Mouse (Mus musculus) limb, embryonic 11.5 days (tissue): ENCODE measurements around the gene Ndufa7. TPM values are rescaled to one million over a fixed set of nuclear protein-coding genes. Genes with fewer than 3 reads are reported as not detected.
A peak's percentile ranks its signal among the peaks of the same experiment; 100 is the strongest.

ENCODE experiments used
- ATAC-seq: fragments of 200-750 bp; cut with Nextera tagmentation; 2 replicates; pipeline ENCODE4 v1.8.0; 2017; ENCODE audit warnings: low read depth; ENCODE audit not compliant: insufficient number of reproducible peaks, low FRiP score, low TSS enrichment
- DNase-seq: peaks from one replicate; pipeline ENCODE4 v3.0.0-alpha.2; 2015; ENCODE audit warnings: low spot score
- H3K27ac ChIP-seq: fragments of 300-500 bp; sonication (generic); replicated peaks from 2 replicates; pipeline ENCODE4 v1.5.1; 2014; ENCODE audit warnings: low read depth, mild to moderate bottlenecking, low read length
- H3K27me3 ChIP-seq: fragments of 300-500 bp; sonication (generic); 2 replicates; pipeline ENCODE4 v1.6.1; 2014; ENCODE audit warnings: mild to moderate bottlenecking, low read length, mixed read lengths; ENCODE audit not compliant: control insufficient read depth, insufficient read depth
- H3K36me3 ChIP-seq: fragments of 300-500 bp; sonication (generic); 2 replicates; pipeline ENCODE4 v1.6.1; 2014; ENCODE audit warnings: mild to moderate bottlenecking, low read length, moderate library complexity, mixed read lengths; ENCODE audit not compliant: control insufficient read depth, insufficient read depth
- H3K4me1 ChIP-seq: fragments of 300-500 bp; sonication (generic); 2 replicates; pipeline ENCODE4 v1.6.1; 2014; ENCODE audit warnings: low read length, mixed read lengths; ENCODE audit not compliant: control insufficient read depth, insufficient read depth
- H3K4me2 ChIP-seq: fragments of 300-500 bp; sonication (generic); 2 replicates; pipeline ENCODE4 v1.6.1; 2014; ENCODE audit warnings: low read depth, mild to moderate bottlenecking, moderate library complexity; ENCODE audit not compliant: severe bottlenecking
- H3K4me3 ChIP-seq: fragments of 300-500 bp; sonication (generic); 2 replicates; pipeline ENCODE4 v1.5.1; 2014; ENCODE audit warnings: low read depth, low read length
- H3K9ac ChIP-seq: fragments of 300-500 bp; sonication (generic); 2 replicates; pipeline ENCODE4 v1.6.1; 2014; ENCODE audit warnings: mild to moderate bottlenecking, low read length
- H3K9me3 ChIP-seq: fragments of 300-500 bp; sonication (generic); 2 replicates; pipeline ENCODE4 v1.6.1; 2016; ENCODE audit warnings: low read length; ENCODE audit not compliant: control insufficient read depth
- whole genome bisulfite sequencing: fragments of 180-500 bp; shearing (Covaris S2); extraction: QIAGEN DNeasy Blood & Tissue Kit; methylation state at CpG from one replicate; pipeline ENCODE4 v1.1.7; 2014; 5-methylcytosine and 5-hydroxymethylcytosine counted together
- polyA plus RNA-seq: library from polyadenylated mRNA; unstranded; fragments of >200 nt; fragmentation: Nextera tagmentation; extraction: Ambion mirVana; gene quantifications from 2 replicates; pipeline ENCODE4 v1.2.1, GENCODE M21; 2014

The Ndufa7 gene
- polyA plus RNA-seq, 1 experiment from 2014 or later, result 474 TPM

GRCm38 (mm10) chr17:33828892-33829291, 4.5 kb downstream of the Ndufa7 start:
- no peak overlapping the region for H3K4me3 ChIP-seq
- no peaks in the 10 kb centered on the region for H3K9me3 ChIP-seq
- 83% methylated on average over 2 of the region's 2 CpGs for WGBS
- no peak overlapping the region for H3K4me2 ChIP-seq
- H3K27me3 ChIP-seq, result no peaks in the 10 kb centered on the region
- ATAC-seq, result no peak
- no peak for DNase-seq
- peaks cover 6% of the 10 kb centered on the region for H3K4me1 ChIP-seq
- no peak overlapping the region for H3K9ac ChIP-seq
- H3K27ac ChIP-seq, result no peak overlapping the region
- H3K36me3 ChIP-seq, result peaks cover 10% of the 10 kb centered on the region; the same call in 1 of the 2 replicates

GRCm38 (mm10) chr17:33829561-33829960, 5.2 kb downstream of the Ndufa7 start:
- no peak overlapping the region for H3K4me3 ChIP-seq
- H3K9ac ChIP-seq, result no peak overlapping the region
- no peak overlapping the region for H3K4me2 ChIP-seq
- DNase-seq (no peak), ATAC-seq (no peak)
- no peaks in the 10 kb centered on the region for H3K9me3 ChIP-seq
- H3K4me1 ChIP-seq, result peaks cover 6% of the 10 kb centered on the region
- WGBS, result 93% methylated on average over 10 of the region's 10 CpGs
- no peaks in the 10 kb centered on the region for H3K27me3 ChIP-seq
- no peak overlapping the region for H3K27ac ChIP-seq
- H3K36me3 ChIP-seq, result peaks cover 11% of the 10 kb centered on the region; the same call in 1 of the 2 replicates

GRCm38 (mm10) chr17:33842966-33843795, 18.8 kb downstream of the Ndufa7 start, which contains the start of gene Cd320:
Cd320 (plus strand) TSS chr17:33843091.
- H3K4me2 ChIP-seq, result peak within 1 kb of the TSS; percentile 92
- DNase-seq (peak; percentile 92), ATAC-seq (peak; percentile 88)
- 0 out of 2 replicates have a peak, but pooled peaks cover 6% of the 10 kb centered on the region for H3K4me1 ChIP-seq
- no peaks in the 10 kb centered on the region for H3K9me3 ChIP-seq
- peak within 1 kb of the TSS; percentile 88 for H3K4me3 ChIP-seq
- H3K9ac ChIP-seq, result peak within 1 kb of the TSS; percentile 74
- 0 out of 2 replicates have a peak, but pooled peaks cover 6% of the 10 kb centered on the region for H3K36me3 ChIP-seq
- under 1% methylated on average over 45 of the region's 45 CpGs for WGBS
- peak within 1 kb of the TSS; percentile 56; the same call in 1 of the 2 replicates for H3K27ac ChIP-seq
- no peaks in the 10 kb centered on the region for H3K27me3 ChIP-seq

GRCm38 (mm10) chr17:33844196-33844595, 19.8 kb downstream of the Ndufa7 start:
- Histone ChIP-seq H3K9me3 (no peaks in the 10 kb centered on the region), H3K4me1 (0 out of 2 replicates have a peak, but pooled peaks cover 6% of the 10 kb centered on the region), H3K27ac (no peak overlapping the region), H3K27me3 (no peaks in the 10 kb centered on the region), H3K9ac (no peak overlapping the region), H3K36me3 (peaks cover 7% of the 10 kb centered on the region; the same call in 1 of the 2 replicates), H3K4me3 (no peak overlapping the region; the same call in 1 of the 2 replicates), H3K4me2 (peak overlapping the region; percentile 92; the same call in 1 of the 2 replicates)
- DNase-seq (no peak), ATAC-seq (no peak)
- 61% methylated on average over 1 of the region's 1 CpGs for WGBS

- no peaks in the 10 kb centered on the region for H3K9me3 ChIP-seq
- no peak overlapping the region for H3K4me3 ChIP-seq
- peaks cover 5% of the 10 kb centered on the region; the same call in 1 of the 2 replicates for H3K36me3 ChIP-seq
- no peak overlapping the region for H3K9ac ChIP-seq
- no peaks in the 10 kb centered on the region for H3K27me3 ChIP-seq
- DNase-seq (no peak), ATAC-seq (no peak)
- WGBS, result 48% methylated on average over 8 of the region's 8 CpGs
- 0 out of 2 replicates have a peak, but pooled peaks cover 6% of the 10 kb centered on the region for H3K4me1 ChIP-seq
- no peak overlapping the region for H3K4me2 ChIP-seq
- no peak overlapping the region for H3K27ac ChIP-seq
Observed at GRCm38 (mm10) chr17:33848139-33848538, 23.8 kb downstream of the Ndufa7 start.

GRCm38 (mm10) chr17:33851331-33851730, 27.0 kb downstream of the Ndufa7 start:
- ATAC-seq (no peak), DNase-seq (no peak)
- Histone ChIP-seq H3K4me2 (no peak overlapping the region), H3K27me3 (no peaks in the 10 kb centered on the region), H3K9me3 (no peaks in the 10 kb centered on the region), H3K4me1 (no peaks in the 10 kb centered on the region), H3K36me3 (peaks cover 5% of the 10 kb centered on the region; the same call in 1 of the 2 replicates), H3K27ac (no peak overlapping the region), H3K4me3 (no peak overlapping the region), H3K9ac (no peak overlapping the region)
- 72% methylated on average over 1 of the region's 1 CpGs for WGBS

GRCm38 (mm10) chr17:33857816-33858215, 33.4 kb downstream of the Ndufa7 start:
- Histone ChIP-seq H3K9ac (no peak overlapping the region), H3K36me3 (no peaks in the 10 kb centered on the region), H3K4me3 (no peak overlapping the region), H3K4me1 (no peaks in the 10 kb centered on the region), H3K27ac (no peak overlapping the region), H3K4me2 (no peak overlapping the region), H3K27me3 (no peaks in the 10 kb centered on the region), H3K9me3 (no peaks in the 10 kb centered on the region)
- 76% methylated on average over 4 of the region's 4 CpGs for WGBS
- ATAC-seq (no peak), DNase-seq (no peak)

GRCm38 (mm10) chr17:33865330-33866030, 41.1 kb downstream of the Ndufa7 start:
- Histone ChIP-seq H3K4me2 (no peak overlapping the region), H3K9me3 (no peaks in the 10 kb centered on the region), H3K4me1 (no peaks in the 10 kb centered on the region), H3K27me3 (no peaks in the 10 kb centered on the region), H3K4me3 (no peak overlapping the region), H3K36me3 (no peaks in the 10 kb centered on the region), H3K9ac (no peak overlapping the region), H3K27ac (no peak overlapping the region)
- 43% methylated on average over 9 of the region's 9 CpGs for WGBS
- DNase-seq (peak; percentile 54), ATAC-seq (no peak)
